Mouse (Mus musculus) urinary bladder, postnatal 14 days (tissue): ENCODE results near the gene Tubgcp6.

Experiments used
- DNase-seq: peaks from one replicate; pipeline ENCODE4 v3.0.0; 2021; ENCODE audit warnings: low spot score

Tubgcp6 gene

DNA sequence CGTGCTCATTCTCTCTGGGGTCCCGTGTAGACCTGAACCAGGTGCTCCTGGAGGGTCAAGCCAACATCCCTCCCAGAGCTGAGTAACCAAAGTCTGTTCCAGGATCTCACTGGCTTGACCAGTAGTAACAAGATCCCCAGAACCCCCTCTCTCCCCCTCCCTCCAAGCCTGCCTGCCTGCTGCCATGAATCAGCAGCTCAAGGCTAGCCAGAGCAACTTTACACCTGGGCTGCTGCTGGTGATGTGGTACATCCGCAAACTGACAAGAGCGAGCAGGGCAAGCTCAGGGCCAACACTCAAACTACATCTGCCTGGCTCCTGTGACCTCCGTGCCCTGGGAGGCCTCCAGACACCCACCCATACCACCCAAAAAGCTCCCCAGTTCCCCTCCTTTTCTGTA, 18.5 kb upstream of the Tubgcp6 start:
- no peak for DNase-seq

DNA sequence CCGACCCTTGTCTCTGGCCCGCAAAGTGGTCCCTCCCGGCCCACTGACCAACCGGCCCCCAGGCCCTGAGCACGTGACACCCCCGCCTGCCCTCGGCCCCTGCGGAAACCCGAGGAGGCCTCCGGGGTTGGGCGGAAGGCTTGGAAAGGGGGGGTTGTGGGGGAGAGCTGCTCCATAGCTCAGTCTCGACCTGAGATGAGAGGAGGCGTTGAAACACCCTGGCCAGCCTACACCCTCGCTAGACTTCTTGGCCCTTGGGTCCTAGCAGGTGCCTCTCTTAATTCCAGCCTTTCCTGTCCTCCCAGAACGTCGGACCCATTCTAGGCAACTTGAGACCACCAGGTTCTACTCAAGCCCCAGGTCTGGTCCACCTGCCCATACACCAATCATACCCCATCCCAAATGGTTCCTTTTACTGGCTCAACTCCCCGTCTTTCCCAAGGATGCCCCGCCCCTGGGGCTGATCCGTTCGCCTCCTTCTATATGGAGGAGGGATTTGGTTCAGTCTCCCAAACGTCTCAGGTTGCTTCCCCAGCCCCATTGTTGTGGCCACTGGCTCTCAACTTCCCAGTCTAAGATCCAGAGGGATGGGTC, 17.8 kb upstream of the Tubgcp6 start, which contains the start of gene Mapk12:
Gene Mapk12 (minus strand): TSS at position 45 of the 594 bp plus-strand sequence.
- peak; percentile 58 for DNase-seq

DNA sequence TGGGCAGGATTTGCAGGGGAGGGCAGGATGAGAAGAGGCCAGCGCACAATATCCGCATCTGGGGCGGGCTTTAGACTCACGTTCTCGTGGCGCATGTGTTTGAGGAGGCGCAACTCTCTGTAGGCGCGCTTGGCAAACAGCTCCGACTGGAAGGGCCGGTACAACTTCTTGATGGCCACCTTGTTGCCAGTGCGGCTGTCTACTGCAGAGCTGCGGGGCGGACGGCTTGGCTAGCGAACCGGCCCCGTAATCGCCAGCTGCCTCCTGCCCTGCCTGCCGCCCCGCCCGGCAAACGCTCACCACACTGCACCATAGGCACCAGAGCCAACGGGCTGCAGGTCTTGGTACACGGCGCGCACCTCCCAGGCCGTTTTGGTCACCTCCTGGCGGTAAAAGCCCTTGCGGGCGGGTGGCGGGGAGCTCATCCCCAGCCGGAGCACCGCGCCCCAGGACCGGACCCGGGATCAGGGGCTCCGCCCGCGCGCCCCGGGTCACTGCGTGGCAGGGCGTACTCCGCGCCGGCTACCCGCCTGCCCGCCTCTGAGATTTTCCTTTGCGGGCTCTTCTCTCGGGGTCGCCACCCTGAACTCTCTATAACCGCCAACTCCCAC, 17.2 kb upstream of the Tubgcp6 start:
- peak; percentile 82 for DNase-seq

DNA sequence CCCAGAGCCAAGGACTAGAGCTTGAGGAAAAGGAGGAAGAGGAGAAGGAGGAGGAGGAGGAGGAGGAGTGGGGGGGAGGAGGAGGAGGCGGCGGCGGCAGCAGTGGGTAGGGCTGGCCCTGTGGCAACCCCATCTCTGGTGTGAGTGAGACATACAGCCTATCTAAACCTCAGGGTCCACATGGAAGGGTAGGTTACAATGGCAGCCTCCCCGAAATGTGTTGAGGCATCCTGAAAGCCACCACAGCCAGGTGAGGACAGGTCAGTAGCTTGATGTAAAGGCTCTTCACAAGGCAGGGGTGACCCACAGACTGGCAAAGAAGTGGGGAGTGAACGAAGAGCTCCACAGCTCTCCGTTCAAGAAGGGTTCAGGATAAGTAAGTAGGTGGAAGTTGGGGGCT, 15.6 kb upstream of the Tubgcp6 start:
- DNase-seq, result no peak

DNA sequence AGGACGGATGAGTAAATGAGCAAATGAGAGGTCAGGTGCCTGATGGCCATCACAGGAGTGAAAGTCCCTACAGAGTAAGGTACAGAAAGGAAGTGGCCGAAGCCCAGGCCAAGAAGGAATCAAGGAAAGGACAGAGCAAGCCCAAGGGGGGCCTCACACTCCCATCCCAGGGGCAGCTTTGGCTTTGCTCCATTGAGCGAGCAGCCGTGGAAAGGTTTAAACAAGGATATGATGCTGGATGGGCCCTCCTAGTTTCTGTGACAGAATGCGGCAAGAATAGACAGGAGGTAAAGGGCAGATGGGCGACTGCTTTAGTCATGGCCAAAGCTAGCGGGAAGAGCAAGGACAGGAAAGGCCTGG, 15.1 kb upstream of the Tubgcp6 start:
- DNase-seq, result no peak

DNA sequence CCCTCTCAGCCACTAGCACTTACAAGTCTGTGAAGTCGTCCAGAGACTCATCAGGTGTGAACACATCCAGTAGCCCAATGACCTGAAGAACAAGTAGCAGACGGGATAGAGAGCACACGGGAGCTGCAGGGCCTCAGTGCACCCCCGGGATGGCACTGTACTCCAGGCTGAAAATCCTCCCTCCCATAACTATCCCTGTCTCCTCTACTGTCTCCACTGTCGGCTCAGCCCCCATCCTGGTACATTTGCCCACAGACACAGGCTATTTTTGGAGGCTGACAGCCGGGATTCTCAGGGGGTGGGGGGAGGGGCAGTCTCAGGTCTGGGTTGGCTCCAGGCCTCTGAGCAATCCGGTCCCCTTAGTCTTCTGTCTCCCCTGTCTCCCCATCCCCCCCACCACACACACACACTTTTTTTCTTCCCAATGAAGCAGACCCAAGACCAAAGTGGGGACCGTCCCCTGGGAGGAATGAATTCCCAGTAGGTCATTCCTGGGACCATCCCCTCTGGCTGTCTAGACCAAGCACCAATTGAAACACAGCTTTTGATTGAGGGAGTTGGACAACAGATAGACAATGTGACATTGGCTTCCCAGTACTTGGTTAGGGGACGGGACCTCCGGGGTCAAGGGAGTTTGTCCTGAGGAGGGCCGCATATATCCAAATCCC, 14.6 kb upstream of the Tubgcp6 start:
- no peak for DNase-seq

DNA sequence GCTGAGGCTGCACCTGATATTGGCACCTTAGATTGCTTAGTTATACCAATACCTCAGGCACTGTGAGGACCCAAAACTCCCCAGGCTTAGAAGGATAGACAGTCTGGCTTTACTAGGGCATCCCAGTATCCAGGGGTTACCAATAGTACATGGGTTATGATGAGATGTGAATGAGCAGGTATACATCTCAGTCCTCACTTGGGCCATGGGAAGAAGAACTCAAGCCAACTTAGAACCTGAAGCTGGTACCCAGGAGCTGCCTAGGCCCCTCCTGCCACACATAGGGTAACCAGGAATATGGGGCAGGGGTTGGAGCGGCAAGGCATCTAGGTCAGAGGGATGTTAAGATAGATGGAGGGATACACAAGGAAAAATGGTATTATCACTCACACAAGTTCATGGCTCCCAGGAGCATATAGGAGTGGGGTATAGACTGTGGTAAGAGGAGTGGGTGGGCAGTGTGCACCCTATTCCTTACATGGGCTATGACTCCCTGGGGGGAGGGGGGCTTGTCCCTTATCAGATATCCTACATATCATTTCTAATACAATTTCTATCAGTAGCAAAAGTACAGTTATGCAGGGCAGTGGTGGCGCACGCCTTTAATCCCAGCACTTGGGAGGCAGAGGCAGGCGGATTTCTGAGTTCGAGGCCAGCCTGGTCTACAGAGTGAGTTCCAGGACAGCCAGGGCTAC, 13.7 kb upstream of the Tubgcp6 start:
- DNase-seq, result no peak

DNA sequence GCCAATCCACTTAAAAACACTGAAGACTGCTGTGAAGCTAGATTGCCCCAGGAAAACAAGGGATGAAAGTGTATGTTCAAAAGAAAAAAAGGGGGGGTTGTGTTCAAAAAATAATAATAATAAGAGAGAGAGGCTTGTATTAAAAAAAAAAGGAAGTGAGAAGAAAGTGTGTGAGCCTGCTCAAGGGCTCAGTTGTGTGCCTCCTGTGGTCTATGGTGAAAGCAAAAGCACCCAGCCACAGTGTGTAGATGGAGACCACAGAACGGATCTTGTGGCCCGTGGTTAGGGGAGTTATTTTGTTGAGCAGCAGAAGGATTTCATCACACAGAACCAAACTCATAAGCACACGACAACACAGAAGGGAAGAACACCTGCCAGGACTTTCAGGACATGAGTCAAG, 8.4 kb upstream of the Tubgcp6 start:
- no peak for DNase-seq

DNA sequence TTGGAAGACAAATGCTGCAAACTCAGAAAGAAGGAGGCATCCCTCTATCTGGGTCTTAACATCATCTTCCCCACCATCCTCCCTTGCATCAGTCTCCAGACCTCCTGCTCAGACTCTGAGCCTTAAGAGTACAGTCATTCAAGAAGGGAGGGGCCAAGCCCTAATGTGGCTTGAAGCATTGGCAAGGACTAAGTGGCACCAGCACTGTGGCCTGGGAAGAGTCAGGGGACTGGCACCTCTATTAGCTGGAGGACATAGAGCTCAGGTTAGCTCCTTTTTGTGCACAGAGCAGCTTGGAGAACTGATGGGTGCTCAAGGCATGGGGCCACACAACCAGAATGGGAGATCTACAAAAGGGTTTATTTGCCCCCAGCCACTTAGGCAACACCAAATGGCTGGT, 7.3 kb upstream of the Tubgcp6 start:
- DNase-seq, result no peak

DNA sequence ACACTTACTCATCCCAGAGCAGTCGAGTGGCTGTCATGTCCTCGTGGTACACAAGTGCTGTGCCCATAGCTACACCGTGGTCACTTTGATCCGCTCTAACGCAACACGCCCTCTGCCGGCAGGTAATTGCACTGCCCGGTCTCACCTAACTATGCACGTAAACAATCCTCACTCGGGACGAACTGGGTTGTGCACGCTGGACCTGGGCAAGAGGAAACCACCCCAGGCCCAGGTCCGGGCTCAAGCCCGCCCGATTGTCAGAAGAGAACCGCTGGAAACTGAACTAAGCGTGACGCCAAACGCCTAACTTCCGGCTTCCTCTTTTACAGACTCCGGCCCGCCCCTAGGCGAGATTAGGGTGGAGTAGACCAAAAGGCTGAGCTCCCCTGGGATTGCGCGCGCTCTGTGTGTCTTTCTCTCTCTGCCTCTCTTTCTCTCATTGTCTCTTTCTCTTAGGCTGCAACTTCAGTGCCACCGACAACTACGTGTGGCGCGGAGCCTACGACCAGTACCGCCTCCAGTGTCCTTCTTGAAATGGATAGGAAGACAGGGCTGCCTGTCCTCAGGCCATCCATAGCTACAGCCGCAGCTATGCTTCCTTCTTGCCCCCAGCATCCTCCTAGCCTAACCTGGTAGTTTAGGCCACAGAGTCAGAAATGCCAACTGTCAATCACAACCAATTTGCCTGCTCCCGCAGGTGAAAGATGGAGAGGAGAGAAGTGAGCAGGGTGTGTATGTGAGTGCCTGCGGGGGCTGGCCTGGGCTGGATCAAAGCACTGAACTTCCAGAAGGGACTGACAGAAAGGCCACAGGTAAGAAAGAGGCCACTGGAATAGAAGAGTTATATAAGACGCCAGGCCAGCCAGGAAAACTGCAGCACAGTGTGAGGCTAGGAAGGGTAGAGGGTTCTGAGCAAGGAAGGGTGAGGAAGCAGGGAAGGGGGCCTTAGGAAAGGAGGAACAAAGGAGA, 5.8 kb upstream of the Tubgcp6 start, which contains the start of gene Hdac10:
Gene Hdac10 (minus strand): TSS at position 319 of the 969 bp plus-strand sequence.
- peak; percentile 85 for DNase-seq

DNA sequence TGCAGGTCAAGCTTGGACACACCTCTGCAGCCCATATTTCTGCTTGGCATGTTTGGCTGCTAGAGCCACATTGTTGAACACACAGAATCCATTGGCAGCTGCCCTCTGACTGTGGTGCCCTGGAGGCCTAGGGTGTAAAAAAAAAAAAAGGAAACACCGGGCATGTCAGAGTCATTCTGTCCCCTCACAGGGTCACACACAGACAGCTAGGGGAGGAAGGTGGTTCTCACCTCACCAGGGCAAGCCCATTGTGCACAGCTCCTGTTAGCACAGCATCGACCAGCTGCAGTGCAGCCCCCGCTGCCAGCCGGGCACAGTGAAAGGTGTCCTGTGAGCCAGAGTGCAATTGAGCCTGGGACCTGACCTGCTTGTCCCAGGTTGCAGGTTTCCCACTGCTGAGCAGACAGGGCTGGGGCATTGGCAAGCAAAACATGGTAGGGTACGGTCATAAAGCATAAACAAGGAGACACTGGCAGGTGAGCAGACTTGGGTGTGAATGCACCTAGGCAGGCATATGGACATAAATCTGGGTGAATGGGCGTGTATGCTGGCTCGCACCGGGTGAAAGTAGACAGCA, 4.5 kb upstream of the Tubgcp6 start:
- no peak for DNase-seq

DNA sequence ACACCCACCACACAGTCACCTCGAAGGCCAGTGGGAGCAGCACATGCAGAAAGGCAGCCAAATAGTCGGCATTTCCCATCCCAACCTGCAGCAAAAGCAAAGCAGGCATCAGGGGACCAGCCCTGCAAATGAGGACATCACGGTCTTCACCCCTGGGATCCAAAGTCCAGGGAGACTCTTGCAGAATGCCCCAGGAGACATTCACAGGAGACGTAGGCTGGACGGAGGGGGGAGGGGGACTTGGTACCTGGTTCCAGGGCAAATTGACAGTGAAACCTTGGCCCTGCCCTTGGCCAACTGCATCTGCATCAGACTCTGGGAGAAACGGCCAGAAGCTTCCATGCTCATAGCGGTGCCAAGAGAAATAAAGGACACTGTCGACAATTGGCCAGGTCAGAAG, 3.7 kb upstream of the Tubgcp6 start:
- no peak for DNase-seq

DNA sequence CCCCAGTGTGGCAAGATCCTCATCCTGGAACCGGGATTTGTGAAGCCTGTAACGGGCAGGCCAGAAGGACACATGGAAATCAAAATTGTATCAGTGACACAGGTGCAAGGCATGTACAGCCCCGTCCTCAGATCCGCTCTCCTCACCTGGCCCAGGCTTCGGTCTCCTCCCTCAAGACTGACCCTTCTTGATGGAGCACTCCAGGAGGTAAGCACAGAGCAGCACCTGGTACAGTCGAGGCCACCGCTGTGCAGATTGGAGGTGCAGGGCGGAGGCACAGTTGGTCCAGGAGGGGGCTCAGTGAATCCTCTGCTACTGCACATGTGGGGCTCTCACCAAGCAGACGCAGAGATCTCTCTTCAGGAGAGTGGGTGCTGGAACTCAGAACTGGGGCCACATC, 2.4 kb upstream of the Tubgcp6 start:
- no peak for DNase-seq

DNA sequence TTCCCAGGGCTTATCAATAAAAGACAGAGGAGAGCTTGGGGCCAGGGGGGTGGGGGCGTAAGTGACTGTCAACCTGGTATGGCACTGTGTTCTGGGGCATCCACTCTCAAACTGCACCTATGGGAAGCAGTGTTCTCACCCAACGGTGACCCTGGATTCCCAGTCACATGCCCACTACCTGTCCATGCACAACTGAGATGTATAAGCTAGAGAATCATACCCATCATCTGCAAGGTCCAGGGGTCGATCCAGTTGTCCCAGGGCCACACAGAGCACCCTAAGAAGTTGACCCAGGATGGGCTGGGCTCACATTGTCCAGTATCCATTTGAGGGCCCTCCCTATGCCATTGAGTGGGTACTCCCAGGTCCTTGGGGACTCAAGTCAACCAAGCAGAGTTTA, 1.4 kb upstream of the Tubgcp6 start:
- no peak for DNase-seq

DNA sequence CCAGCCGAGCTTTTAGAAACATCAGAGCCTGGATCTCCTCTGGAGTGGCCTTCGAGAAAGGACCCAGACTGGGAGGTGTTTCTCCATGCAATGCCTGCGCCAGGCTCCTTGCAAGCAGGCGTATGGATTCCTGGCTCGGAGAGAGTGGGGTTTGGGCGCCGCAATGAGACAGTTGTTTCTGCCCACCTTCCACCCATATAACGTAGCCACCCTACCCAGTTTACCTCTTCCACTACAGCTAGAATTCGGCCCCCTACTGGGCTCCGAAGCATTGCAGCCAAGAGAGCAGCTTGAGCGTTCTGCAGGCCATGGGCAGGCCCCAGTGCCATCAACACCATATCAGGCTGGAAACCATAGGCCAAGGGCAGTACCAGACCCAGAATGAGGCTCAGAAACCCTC, 683 bp upstream of the Tubgcp6 start:
- peak; percentile 24 for DNase-seq

DNA sequence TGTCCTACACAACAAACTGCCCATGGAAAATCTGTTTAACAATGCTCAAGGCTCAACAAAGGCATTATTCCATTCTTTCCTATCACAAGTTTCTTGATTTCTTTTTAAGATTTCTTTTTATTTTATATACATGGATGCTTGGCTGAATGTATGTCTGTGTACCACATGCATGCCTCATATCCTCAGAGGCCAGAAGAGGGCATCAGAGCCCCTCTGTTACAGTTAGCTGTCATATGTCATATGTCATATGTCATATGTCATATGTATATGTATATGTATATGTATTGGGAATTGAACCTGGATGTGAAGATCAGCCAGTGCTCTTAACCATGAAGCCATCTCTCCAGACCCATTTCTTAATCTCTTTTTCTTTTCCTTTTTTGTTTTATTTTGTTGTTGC, 4.9 kb downstream of the Tubgcp6 start:
- no peak for DNase-seq

DNA sequence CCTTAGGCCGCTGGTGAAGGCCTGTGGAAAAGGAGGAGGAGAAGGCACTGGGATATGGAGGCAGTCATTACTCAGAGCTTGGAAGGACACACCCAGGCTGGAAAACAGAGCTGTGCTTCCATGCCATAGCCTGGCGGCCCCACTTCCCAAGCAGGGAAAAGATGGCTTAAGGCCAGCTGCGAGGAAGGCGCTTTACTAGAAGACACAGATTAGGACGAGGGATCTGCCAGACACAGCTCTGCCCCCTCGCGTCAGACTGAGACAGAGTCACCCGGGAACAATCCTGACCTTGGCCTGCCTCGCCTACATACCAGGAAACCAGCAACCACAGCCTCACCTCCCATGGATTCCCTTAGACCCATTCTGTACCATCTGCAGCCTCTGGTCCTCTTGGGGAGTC, 12.8 kb downstream of the Tubgcp6 start:
- DNase-seq, result no peak

DNA sequence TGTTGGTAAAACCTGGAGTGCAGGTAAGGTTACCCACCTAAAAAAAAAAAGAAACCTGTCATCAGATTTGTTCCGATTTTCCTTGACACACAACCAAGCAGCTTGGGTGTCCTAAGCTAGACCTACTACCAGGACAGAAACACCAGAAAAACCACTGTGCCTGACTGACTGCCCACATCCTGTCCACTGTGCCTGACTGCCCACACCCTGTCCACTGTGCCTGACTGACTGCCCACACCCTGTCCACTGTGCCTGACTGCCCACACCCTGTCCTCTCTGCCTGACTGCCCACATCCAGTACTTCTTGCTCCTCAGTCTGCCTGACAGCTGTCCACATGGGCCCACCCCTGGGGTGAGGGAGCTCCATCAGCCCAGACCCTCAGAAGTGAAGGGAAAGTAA, 15.9 kb downstream of the Tubgcp6 start:
- DNase-seq, result no peak

DNA sequence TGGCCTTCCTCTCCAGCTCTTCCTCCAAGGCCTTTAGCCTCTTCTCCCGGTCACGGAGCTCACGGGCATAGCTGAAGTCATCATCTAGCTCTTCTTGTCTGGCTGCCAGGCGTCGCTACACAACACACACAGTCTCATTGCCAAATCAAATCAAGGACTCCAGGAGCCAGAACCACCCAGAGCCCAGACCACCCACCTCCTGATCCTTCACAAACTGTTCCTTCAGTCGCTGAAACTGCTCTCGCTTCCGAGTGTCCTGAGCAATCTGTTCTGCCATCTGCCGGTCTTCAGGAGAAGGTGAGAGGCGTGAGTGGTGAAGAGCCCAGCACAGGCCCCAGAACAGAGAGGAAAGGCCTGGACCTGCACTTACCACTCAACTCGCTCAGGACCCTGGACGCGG, 16.8 kb downstream of the Tubgcp6 start:
- DNase-seq, result no peak

DNA sequence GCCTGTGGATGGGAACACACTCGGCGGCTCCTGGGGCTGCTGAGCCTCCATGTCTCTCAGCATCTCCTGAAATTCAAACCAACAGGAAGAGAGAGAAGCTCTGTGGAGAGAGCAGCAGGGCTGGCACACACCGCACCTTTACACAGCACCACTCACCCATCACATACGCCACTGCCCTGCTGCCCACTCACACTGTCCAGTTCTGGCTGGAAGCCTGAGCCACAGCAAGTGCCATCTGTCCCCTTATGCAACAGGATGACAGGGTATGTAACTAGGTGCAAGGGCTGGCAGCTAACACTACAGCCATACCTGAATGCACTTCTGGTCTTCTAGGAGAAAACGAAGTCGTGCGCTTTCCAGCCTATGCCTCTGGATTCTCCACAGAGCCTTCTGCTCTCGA, 18.5 kb downstream of the Tubgcp6 start:
- DNase-seq, result no peak

DNA sequence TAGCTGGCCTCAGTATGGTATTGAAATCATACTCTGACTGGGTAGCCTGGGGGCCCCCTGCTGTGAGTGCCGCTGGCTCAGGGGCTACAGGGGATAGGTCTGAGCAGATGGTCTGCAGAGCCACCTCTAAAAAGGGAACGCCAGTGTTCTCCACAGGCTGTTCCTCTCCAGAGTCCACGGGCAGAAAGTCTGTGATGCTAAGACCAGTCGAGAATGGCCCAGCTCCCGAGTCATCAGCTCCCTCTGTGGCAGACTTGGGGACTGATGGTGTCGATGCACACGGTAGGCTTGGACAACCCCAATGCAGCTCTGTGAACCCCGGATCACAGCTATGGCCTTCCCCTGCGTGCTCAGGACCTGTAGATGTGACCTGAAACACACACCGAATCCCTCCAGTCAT, 19.0 kb downstream of the Tubgcp6 start:
- no peak for DNase-seq

DNA sequence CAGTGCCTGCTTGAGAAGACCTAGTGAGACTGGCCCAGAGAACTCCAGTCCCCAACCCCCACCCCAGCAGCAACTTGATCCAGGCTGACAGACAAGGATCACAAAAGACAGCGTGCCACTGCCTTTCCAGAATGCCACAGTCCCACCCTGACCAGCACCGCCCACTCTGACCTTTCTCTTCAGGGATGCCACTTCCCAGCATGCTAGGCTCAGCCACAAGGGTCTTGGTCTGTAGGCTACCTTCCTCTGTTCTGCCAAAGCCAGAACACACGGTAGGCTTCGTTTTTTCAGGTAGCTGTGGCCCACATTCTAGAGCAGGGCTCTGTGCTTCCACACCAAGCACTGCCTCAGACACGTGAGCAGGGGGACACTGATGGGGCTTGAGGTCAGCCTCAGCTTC, 20.3 kb downstream of the Tubgcp6 start:
- DNase-seq, result no peak
